Mouse (Mus musculus) thymus, postnatal 10 days (tissue): ENCODE data around the gene Olfr550.
"Not testable (repeated sequence)": the region's sequence is repeated elsewhere in the genome, so short reads cannot be mapped to it uniquely, and the experiment has no call there.

ENCODE experiments used
- DNase-seq, 2 experiments: peaks; one replicate each; pipeline ENCODE4 v3.0.0; 2021; ENCODE audit warnings: low spot score in 2 of 2

The Olfr550 gene

DNA sequence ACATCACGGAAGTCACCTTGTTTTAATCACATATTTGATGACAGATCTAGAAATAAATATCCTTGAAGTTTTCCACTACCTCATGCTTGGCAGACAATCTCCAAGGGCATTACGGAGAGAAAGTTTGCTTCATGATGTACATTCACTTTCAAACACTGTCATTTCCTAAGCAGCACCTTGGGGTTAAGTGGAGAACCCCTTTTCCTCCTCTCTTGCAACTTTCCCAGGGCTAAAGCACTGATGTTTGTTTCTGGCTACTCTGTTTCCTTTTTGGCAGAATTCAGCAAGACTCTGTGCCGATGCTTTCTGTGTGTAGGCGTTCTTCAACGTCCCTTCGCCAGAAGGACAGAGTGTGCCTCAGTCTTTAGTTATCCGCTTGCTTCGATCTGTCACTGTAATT lies at the start of gene Olfr550:
Gene Olfr550, plus strand, starts transcription at position 301 of the 400 bp plus-strand sequence.
- no peak for DNase-seq

DNA sequence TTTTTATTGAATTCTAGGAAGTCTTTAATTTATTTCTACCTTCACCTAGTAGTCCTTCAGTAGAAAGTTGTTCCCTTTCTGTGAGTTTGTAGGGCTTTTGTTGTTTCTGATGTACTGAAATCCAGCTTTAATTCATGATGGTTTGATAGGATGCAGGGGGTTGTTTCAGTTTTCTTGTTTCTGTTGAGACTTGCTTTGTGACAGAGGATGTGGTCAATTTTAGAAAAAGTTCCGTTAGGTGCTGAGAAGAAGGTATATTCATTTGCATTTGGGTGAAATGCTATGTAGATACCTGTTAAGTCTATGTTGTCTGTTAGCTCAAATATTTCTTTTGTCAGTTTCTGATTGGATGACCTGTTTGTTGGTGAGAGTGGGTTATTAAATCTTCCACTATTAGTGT lies 42.2 kb upstream of the Olfr550 start:
- DNase-seq = no peak

DNA sequence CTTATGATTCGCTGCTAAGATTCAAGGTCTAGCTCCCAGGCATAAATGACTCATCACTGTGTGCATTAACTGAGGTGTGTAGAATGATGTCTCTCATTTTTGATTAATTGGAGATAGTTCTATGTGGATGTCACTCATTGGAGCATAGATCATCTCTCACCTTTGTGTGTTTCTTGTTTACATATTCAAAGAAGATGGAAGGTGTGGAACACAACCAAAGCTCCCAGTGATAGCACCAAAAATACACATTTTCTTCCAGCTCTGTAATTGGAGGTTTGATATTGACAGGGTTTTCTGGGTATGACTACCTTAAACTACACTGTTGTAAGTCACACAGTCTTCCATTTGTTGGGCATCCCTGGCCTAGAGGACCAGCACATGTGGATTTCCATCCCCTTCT lies 36.8 kb upstream of the Olfr550 start, which contains the start of gene Olfr547:
Gene Olfr547, plus strand, starts transcription at position 301 of the 400 bp plus-strand sequence.
- no peak for DNase-seq

DNA sequence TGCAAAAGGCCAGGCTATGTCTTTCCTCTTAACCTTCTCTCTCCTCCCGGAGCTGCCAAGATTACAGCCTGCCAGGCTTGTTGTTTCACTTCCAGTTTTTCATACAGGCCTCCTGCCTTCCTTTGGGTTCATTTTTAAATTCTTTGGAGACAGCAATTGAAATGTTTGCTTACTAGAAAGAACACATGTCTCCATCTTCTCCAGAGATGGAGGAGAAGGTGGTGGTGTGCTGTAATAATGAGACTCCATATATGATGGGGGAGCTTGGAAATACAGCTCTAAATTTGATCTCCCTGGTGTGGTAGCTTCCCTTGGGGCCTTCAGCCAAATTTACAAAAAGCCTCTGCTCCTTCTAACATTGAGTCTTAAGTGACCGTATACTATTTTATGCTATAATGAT lies 30.6 kb upstream of the Olfr550 start, which contains the start of gene Olfr548-ps1:
Gene Olfr548-ps1, plus strand, starts transcription at position 301 of the 400 bp plus-strand sequence.
- no peak for DNase-seq

DNA sequence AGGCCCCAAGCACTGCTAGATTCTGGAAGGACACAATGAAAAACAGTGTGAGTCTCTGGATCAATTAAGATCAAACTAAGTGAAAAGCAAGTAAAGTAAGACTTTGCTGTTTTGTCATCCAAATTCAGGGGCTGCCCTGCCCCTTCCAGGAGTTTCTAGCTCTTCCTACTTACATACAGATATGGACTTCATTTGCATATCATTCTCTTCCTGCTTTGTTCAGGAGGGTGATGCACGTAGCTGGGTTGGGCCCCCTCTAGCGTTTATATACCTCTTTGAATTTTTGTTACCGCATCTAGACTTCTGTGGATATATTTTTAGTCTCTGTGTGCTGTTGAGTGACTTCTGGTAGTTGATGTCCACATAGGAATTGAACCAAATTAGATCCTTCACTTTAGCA lies 30.0 kb upstream of the Olfr550 start:
- DNase-seq = no peak

DNA sequence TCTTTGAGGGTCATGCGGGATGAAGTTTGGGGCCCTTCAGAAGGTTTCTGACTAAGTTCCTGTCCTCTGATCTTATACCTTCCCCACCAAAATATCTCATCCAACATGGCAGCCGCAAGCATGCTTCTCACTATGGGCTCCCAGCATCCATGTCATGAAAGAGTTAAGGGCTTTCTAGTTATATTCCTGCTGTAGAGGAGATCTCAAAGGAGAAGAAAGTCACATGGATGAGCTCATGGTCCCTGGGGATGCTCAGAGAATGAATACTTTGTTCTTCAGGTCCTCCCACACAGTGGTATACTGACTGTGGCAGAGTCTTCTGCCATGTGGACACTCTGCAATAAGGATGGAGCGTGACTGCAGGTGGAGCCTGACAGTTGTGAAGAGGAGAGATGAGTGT lies 21.7 kb upstream of the Olfr550 start, which contains the start of gene Olfr549:
Gene Olfr549, plus strand, starts transcription at position 301 of the 400 bp plus-strand sequence.
- DNase-seq = no peak

DNA sequence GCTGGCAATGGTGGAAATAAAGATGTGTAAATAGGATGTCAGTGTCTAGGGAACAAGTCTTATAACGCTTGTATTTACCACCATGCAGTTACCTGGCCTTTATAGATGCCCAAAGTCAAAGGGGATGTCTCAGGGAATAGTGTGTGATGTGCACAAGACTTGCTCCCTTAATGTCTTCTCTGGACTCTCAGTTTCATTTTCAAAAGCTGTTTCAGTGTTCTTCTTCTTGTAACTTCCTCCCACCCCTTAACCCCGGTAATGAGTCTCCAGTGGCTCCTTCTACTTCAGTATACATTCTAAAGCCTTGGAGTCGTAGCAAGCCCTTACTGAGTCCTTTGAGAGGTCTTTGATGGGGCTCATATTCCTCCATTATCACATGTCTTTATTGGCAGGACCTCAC lies 18.0 kb upstream of the Olfr550 start:
- no peak for DNase-seq

DNA sequence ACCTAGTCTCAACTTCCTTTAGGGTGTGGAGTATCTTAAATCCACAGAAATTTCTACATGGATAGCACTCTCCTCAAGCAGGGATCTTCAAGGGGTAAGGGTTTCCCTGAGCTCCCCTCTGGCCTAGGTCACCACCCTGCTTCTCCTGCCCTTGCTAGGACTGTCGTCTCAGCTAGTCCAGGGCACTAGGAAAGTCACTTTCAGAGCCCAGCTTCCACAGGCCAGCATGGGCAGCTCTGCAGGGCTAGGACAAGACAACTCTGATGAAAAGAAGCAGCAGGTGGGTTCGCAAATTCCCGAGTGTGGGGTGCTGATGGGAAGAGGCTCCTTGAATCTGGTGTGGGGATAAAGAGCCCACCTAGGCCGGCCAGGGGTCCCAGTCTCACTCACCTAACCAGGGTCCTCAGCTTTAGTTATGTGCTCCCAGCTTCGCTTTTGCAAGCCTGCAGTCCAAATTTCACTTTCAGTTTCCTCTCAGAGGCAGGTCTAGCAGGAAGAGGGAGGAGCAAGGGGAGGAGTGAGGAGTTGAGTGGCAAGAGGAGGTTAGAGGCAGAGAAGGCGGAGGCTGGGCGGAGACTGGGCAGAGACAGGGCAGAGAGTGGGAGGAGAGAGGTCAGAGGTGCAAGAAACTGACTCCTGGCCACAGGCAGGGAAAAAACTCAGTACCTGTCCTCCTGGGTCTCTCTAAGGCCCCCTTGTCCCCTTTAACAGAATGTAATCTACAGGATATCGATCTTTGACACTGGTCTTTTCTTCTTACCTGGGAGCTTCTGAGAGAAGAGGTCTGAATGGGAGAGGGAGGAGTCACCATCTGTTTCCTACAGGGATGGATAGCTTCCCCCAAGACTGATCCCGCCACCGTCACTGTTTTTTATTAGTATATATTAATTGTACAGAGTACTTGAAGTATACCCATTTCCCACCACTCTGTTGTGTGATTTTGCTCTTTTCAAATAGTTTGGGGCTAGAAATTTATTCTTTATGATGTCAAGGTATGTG lies 5.9 kb upstream of the Olfr550 start, which contains the start of gene Trim21:
Gene Trim21, minus strand, starts transcription at position 488 of the 999 bp plus-strand sequence.
- DNase-seq = peak; percentile 76 to 78

DNA sequence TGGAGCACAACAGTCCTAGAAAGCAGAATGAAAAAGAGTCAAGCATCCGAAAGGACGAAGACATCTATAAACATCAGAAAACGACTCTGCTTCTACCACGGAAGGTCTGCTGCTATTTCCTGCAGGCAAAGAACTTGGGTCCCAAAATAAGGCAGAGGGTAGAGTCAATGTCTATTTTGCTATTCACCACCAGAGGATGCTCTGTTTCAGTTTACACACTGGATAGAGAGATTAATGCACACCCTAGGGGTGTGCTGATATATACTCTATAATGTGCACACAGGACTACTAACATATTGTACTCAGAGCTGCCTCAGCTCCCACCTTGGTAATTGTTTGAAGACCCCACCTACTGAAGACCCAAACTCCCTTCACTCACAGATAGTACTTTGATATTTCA lies 5.0 kb upstream of the Olfr550 start:
- DNase-seq = no peak

DNA sequence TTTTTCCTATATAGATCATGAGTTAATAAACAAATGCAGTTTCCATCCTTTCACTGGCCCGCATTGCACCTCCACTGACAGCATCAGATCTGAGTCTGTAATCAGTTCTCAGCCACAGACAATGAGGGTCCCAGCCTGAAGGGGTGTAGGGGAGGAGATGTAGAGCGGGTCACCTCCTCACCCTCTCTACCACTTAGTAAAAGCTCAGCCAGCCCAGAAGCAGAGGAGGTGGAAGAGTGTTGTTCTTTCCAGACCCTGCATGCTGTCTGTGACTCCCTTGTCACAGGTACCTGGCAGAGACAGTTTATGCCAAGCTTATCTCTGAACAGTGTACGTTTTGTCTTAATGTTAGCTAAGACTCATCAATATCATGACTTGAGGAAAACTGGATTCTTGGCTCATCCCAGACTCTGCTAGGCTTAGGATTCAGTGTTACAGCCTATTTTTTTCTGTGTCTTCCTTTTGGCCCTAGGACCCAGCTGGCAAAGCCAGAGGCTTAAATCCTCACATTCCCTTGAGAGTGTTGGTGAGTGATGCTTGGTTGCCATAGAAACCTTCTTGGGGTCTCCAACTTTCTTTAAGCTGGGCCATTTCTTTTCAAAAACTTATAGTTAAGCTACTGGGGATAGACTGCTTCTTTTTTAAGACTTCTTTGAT lies 2.1 kb downstream of the Olfr550 start:
- no peak for DNase-seq

DNA sequence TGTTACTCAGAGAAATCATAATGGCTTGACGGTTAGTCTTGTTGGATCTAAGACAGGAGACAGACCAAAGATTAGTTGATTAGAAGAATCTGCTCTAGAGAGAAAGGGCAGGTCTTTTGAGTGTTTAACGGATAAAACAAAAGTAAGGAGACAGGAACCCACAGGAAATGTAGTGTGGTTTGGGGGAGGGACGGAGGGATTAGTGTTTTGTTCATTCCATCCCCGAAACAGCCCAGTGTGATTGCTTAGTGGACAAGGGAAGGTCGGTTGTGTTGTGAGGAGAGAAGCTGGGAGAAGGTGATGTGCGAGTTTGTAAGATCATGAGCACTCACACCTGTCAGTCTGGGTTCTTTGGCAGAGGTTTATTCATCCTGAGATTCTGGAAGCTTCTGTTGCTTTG lies 4.8 kb downstream of the Olfr550 start:
- no peak for DNase-seq

DNA sequence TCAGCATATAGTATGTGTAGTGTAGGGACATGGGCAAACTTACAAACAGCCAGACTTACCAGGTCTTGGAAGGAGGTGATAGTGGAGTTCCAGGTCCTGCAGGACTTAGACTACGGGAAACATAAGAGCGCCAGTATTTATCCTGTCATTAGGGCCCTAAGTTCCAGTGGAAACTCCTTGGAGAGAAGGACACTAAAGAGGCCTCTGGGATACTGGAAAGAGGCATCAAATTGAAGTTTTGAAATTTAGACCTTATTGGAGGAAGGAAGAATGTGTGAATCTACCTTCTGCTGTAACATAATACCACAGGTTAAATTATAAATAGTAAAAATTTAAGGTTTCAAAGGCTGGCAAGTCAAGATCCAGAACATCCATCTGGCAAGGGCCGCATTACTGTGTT lies 20.5 kb downstream of the Olfr550 start, which contains the start of gene Olfr551:
Gene Olfr551, minus strand, starts transcription at position 101 of the 400 bp plus-strand sequence.
- DNase-seq = no peak

DNA sequence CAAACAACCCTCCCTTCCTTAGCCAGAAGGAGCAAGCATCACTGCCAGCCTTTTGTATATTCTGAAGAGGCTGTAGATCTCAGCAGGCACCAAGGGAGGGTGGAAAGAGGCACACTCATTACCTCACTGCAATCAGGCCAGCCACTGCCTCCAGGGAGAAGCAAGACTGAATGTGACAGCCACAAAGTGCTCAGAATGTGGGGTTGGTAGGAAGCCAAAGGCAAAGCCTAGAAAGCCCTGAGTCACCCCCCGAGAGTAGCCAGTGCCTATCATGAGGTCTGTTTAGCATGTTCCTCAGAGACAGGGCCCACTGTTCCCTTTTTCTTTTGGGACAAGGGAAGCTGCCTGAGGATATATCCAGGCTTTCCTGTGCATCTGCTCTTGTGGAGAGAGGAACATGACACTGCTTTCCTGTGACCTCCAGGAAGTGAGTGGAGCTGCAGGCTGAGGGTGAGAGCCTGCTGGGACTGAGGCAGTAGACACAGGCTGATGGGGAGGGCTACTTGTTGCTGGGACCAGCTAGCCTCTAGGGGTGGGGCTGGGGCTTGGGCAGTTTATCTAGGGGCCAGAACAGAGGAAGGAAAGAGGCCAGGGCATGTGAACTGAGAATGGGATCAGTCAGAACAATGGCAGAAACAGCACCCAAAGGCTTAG lies 26.3 kb downstream of the Olfr550 start, which contains the start of gene Olfr552:
Gene Olfr552, plus strand, starts transcription at position 393 of the 654 bp plus-strand sequence.
- DNase-seq = no peak

DNA sequence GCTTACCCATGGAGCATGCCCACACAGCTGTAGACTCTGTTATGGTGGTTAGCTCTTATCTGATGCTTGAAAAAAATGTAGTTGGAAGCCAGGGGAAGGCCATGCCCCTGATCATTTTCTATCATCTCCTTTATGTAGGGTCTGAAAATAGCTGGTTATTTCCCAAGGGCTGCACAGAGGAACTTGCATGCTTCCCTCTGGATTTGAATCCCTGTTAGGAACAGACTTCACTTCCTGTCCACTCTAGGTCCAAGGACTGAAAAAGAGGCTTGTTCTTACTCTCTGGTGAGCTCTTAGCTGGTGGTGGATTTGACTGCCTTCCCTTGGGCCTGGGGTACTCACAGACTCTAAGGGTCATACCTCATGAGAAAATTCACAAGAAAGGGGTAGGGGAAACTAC lies 46.9 kb downstream of the Olfr550 start, which contains the start of gene Olfr553:
Gene Olfr553, minus strand, starts transcription at position 101 of the 400 bp plus-strand sequence.
- DNase-seq = no peak

DNA sequence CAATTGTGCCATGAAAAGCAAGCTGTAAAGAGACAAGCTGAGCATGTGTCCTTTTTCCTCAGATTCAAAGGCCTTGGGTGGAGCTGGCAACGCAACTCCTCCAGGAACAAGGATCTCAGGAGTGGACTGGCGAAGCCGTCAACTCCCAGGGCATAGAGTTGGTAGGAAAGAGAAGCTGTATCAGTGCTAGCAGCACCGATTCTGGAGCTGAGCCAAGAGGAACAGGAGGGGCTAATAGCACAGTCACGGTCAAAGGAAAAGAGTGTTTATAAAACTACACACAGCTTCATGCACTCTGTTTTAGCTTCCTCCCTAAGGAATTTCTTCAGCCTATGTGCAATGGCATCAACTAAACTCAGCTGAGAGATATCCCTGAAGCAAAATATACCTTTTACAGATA lies 48.4 kb downstream of the Olfr550 start:
- DNase-seq = no peak

DNA sequence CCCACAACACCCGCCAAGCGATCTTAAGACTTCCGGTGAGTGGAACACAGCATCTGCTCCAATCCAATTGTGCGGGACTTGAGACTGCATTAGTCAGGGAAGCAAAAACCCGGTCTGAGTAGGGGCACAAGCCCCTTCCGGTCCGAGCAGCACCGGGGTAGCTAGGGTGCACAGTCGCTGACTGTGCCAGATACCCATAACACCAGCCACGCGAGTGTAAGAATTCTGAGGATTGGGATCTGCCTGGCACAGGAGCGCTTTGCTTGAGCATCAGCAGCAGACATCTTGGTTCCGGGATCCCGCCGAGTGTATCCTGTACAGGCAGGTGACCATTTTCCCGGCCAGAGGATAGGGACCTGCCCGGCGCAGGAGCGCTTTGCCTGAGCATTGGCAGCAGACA lies 49.1 kb downstream of the Olfr550 start:
- DNase-seq = not testable (repeated sequence)
